Mouse (Mus musculus) liver, postnatal 0 days (tissue): ENCODE data around the gene Rpp25l.

ENCODE experiments used
- CTCF ChIP-seq: sonication (generic); IDR thresholded peaks from 2 replicates; pipeline ENCODE4 v1.5.1; 2016; ENCODE audit warnings: antibody characterized with exemption, low read depth
- EP300 ChIP-seq: IDR thresholded peaks from 2 replicates; pipeline ENCODE4 v1.6.1; 2016; ENCODE audit warnings: antibody characterized with exemption, low read depth, mild to moderate bottlenecking

DNA sequence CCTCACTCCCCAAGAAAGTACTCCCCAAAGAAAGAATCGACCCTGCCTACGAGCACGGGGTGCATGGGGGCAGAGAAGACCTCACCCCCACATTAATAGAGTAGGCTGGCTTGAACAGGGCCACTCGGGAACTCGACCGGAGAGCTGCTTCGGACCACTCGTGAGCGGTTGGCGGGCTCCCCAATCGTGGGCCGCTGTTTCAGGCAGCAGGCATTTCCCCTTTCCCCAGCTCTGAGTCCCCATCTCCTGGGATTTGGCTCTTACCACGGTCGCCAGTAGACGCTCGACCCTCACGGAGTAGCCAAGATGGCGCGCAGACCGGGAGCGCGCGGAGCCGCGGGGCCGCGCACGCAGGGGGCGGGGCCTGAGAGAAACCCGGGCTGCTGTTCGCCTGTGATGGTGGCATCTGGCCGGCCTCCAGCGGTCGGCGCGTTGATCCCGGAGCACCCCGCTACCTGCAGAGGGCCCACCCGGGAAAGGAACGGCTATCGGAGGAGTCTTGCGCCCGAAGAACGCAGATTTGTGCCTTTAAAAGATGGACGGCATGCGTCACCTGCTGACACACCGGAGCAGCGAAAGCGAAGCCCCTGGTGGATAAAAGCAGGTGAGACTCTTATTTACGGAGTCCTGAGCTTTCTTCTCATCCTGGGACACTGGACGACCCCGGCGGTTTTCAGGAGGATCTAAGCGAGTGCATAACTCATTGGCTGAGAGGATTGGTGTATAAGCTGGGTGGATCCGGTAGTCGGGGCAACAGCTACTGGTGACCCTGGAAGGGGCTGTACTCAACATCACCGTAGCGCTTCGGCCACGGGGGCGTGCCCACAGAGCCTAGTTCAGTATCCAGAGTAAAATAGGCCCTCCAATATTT, at the start of gene Rpp25l:
- peak; percentile 34 for TF ChIP-seq CTCF
- TF ChIP-seq EP300, result no peak
